Mouse (Mus musculus) inflammation-experienced regulatory T-cells, adult 6 months (primary cell): ENCODE data around the gene Gm13178. TPM values are rescaled to one million over a fixed set of nuclear protein-coding genes. Genes with fewer than 3 reads are reported as not detected.

Source experiments
- ATAC-seq: one replicate; pipeline ENCODE4 v1.8.0; 2017
- polyA plus RNA-seq, 3 experiments: library from polyadenylated mRNA; unstranded; fragments of 100-300 nt; shearing (Covaris generic); gene quantifications; one replicate each; pipeline ENCODE4 v1.2.1; 2017

The Gm13178 gene
- polyA plus RNA-seq, result not detected

DNA sequence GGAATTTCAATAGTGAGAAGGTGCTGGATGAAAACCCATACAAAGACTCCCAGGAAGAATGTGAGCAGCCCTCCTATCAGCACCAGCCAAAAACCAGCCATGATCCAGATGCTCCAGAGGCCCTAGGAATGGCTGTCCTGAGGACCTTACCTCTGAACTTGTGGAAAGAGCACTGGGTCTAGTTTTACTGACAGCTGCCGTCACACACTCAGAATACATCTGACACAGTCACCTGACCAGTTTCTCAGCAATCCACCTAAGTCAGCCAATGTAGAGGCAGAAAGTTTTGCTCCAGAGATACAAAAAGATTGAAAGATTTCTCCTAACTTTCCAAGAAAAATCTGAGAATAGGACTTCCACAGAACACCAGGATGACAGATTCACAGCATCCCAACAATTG, at the start of gene Gm13178:
Gene Gm13178, minus strand, starts transcription at position 101 of the 400 bp plus-strand sequence.
- ATAC-seq, result no peak

- ATAC-seq, result no peak
Observed at GRCm38 (mm10) chr4:144765722-144766121, 44.5 kb upstream of the Gm13178 start.

DNA sequence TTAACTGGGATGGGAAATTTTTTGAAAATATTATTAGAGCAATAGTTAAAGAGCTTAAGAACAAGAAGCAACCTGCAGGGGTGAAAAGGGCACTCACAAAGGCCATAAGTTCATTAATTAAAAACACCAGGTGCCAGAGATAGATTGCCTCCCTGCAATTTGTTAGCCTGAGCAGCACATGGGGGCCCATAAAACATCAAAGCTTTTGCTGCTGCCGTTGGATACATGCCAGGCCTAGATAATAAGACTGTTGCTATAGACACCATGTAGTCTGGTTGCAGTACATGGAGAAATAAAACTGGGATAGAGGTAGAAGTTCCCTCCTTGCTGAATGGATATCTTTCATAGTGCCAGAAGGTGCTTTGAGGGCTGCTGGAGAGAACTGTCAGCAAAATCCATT, 27.9 kb upstream of the Gm13178 start:
- no peak for ATAC-seq

GRCm38 (mm10) chr4:144719691-144720090, 1.5 kb downstream of the Gm13178 start:
- ATAC-seq, result no peak

GRCm38 (mm10) chr4:144718288-144718687, 2.9 kb downstream of the Gm13178 start:
- no peak for ATAC-seq

DNA sequence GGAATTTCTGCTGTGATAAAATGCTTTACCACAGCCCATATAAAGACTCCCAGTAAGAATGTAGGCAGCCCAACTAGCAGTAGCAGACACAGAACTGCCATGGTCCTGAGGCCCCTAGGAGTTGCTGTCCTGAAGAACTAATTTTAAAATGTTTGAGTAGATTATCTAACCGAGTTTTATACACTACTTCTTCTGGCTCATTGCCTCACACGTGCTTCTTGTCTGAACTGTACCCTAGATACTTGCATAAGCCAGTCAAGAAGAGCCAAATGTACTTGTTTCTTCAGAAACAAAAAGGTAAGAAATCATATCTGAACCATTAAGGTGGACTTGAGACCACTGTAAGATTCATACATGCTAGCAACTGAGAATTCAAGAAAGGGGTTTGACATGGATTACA, 34.9 kb downstream of the Gm13178 start, which contains the start of gene Gm436:
Gene Gm436, minus strand, starts transcription at position 101 of the 400 bp plus-strand sequence.
- ATAC-seq, result no peak

Other genes starting within 250 kb of the Gm13178 start
- not detected for gene 9430007A20Rik, start 201.6 kb downstream of the Gm13178 start, polyA plus RNA-seq
- gene Gm13124, start 156.3 kb downstream of the Gm13178 start, polyA plus RNA-seq, result not detected
- gene Aadacl4, start 107.7 kb downstream of the Gm13178 start, polyA plus RNA-seq, result not detected
- not detected for gene Gm436, start 35.0 kb downstream of the Gm13178 start, polyA plus RNA-seq
- not detected for gene Gm438, start 65.2 kb upstream of the Gm13178 start, polyA plus RNA-seq
- 100 to 1,000 TPM in 1 of 3 experiments, 10 to 100 TPM in 2; 24.6 to 111 (median 80.4) TPM for gene Dhrs3, start 171.4 kb upstream of the Gm13178 start, polyA plus RNA-seq